Mouse (Mus musculus): ENCODE measurements around the gene Olfml2b. TPM values are rescaled to one million over a fixed set of nuclear protein-coding genes. Genes with fewer than 3 reads are reported as not detected.

The Olfml2b gene
- polyA plus RNA-seq, 1 experiment from 2014 or later, result 33.6 TPM

DNA sequence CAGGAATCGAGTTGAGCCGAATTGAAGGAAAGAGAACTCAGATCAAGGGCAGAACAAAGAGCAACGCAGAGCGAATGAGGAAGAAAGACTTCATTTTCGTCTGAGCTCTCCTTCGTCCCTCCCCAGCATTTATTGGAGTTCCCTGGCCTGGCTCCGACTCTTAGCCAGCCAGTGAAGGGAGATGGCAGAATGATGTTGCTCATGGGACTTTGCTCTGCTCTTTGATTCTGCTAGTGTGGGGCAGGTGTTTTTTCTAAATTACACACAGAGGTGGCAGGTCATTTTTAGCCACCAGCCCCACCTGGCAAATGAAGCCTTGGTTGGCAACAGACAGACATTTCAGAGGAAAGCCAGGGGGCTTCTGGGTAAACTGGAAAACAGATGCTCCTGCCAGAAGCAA, 5.4 kb upstream of the Olfml2b start:
- H3K27me3 ChIP-seq (ENCODE audit: control insufficient read depth, insufficient read depth, low read length), result no peaks in the 10 kb centered on the region
- H3K4me1 ChIP-seq (replicated peaks; ENCODE audit: control insufficient read depth, insufficient read depth), result no peaks in the 10 kb centered on the region
- H3K27ac ChIP-seq (replicated peaks), result no peak overlapping the region
- no peak for DNase-seq (ENCODE audit: low spot score)
- no peak overlapping the region for H3K4me3 ChIP-seq (ENCODE audit: low read depth, low read length)
- no peak overlapping the region for H3K9ac ChIP-seq (ENCODE audit: low read length)
- no peak overlapping the region for H3K4me2 ChIP-seq (replicated peaks; ENCODE audit: low read depth)
- WGBS, result 86% methylated on average over 7 of the region's 7 CpGs
- no peaks in the 10 kb centered on the region for H3K36me3 ChIP-seq (ENCODE audit: control insufficient read depth, insufficient read depth, low read length)
- H3K9me3 ChIP-seq (ENCODE audit: control insufficient read depth, low read length), result no peaks in the 10 kb centered on the region
- no peak for TF ChIP-seq CTCF (IDR thresholded peaks at IDR 0.05; ENCODE audit: low read depth)
- no peak for TF ChIP-seq EP300 (optimal IDR thresholded peaks at IDR 0.05)
- no peak for ATAC-seq (ENCODE audit: low FRiP score, low TSS enrichment)

DNA sequence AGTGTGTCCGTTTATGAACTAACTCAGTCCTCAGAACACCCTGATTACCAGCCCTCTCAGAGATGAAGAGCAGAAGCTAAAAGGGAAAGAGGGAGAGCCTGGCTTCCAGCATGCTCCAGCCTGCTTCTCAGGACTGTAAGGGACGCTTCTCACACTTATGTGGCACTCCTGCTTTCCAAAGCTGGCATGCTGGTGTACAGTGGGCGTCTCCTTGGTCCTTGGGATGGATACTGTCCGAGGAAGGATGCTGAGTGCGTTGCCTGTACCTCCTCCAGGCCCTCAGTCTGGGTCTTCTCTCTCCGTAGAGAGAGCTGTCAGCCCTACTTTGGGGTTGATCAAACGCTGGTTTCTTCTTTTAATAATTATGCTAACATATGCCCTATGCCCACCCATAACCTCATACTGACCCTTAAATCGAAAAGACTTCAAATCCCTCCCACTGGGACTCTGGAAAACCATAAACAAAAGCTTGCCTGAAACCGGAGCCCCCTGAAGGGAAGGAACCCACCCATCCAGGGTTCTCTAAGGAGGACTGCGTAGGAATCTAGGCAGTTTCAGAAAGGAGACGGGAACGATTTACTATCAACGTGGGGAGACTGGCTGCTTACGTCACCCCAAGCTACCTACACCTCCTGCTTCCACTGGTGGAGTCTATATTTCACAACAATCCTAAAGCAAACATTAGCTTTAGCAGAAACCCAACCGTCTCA, 1.7 kb downstream of the Olfml2b start:
- peak; percentile 48 for ATAC-seq (ENCODE audit: low FRiP score, low TSS enrichment)
- Histone ChIP-seq H3K4me2 (replicated peaks; ENCODE audit: low read depth) (peak overlapping the region; percentile 69), H3K4me3 (ENCODE audit: low read depth, low read length) (peak overlapping the region; percentile 51), H3K27me3 (ENCODE audit: control insufficient read depth, insufficient read depth, low read length) (no peaks in the 10 kb centered on the region), H3K4me1 (replicated peaks; ENCODE audit: control insufficient read depth, insufficient read depth) (peaks cover 4% of the 10 kb centered on the region; the same call in 1 of the 2 replicates), H3K9ac (ENCODE audit: low read length) (peak overlapping the region; percentile 52), H3K27ac (replicated peaks) (peak overlapping the region; percentile 78), H3K9me3 (ENCODE audit: control insufficient read depth, low read length) (no peaks in the 10 kb centered on the region), H3K36me3 (ENCODE audit: control insufficient read depth, insufficient read depth, low read length) (no peaks in the 10 kb centered on the region; the same call in 1 of the 2 replicates)
- WGBS, result 19% methylated on average over 15 of the region's 15 CpGs
- no peak for TF ChIP-seq CTCF (IDR thresholded peaks at IDR 0.05; ENCODE audit: low read depth)
- TF ChIP-seq EP300 (optimal IDR thresholded peaks at IDR 0.05), result no peak
- no peak for DNase-seq (ENCODE audit: low spot score)

DNA sequence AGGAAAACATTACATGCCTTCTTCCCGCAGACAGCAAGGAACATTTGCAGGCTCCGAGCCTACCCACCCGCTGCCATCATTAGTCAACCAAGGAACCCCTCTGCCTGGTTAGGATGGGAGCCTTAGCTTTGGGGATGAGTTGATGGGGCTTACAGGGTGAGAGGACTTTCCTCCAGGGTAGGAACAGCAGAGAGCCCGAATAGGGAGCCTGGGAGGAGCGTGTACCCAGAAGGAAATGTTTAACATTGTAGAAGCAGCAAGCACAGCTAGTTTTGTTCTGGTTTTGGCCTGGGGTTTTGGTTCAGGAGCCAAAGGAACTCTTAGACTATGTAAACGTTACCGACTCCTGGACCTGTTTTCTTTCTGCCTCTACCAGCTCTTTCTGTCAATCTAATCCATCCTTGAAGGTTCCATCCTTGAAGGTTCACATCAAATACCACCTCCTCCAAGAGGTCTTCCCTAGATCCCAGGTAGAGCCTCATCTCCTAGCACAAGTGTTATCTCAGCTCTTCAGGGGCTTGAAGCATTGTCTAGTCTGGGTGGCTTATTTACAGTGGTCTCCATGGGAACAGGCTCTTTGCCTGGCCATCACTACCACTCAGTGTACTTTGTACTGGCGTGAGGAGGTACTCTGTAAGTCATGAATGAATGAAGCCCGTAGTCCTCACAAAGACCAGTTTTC, 2.4 kb downstream of the Olfml2b start:
- peak; percentile 27 for ATAC-seq (ENCODE audit: low FRiP score, low TSS enrichment)
- Histone ChIP-seq H3K27ac (replicated peaks) (peak overlapping the region; percentile 78), H3K27me3 (ENCODE audit: control insufficient read depth, insufficient read depth, low read length) (no peaks in the 10 kb centered on the region), H3K36me3 (ENCODE audit: control insufficient read depth, insufficient read depth, low read length) (no peaks in the 10 kb centered on the region; the same call in 1 of the 2 replicates), H3K9me3 (ENCODE audit: control insufficient read depth, low read length) (no peaks in the 10 kb centered on the region), H3K9ac (ENCODE audit: low read length) (peak overlapping the region; percentile 35; the same call in 1 of the 2 replicates), H3K4me3 (ENCODE audit: low read depth, low read length) (peak overlapping the region; percentile 51), H3K4me2 (replicated peaks; ENCODE audit: low read depth) (peak overlapping the region; percentile 69), H3K4me1 (replicated peaks; ENCODE audit: control insufficient read depth, insufficient read depth) (peaks cover 4% of the 10 kb centered on the region; the same call in 1 of the 2 replicates)
- peak; percentile 43 for DNase-seq (ENCODE audit: low spot score)
- TF ChIP-seq CTCF (IDR thresholded peaks at IDR 0.05; ENCODE audit: low read depth) (no peak), EP300 (optimal IDR thresholded peaks at IDR 0.05) (no peak)
- WGBS, result 31% methylated on average over 9 of the region's 9 CpGs

DNA sequence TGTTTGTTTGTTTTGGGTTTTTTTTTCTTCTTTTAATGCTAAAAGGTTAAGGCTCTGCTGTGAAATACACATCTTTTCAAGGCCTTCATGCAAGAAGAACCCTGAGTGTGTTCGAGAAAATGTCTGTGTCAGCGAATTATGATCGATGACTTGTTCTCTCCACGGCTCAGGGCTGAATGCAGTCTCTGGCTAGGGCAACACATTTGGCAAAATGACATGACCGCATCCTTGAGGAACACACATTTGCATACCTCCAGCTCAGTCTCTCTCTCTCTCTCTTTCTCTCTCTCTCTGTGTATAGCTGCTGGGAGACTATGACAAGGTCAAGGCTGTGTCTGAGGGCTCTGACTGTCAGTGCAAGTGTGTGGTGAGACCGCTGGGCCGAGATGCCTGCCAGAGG, 3.0 kb downstream of the Olfml2b start:
- peak; percentile 11 for DNase-seq (ENCODE audit: low spot score)
- Histone ChIP-seq H3K4me2 (replicated peaks; ENCODE audit: low read depth) (no peak overlapping the region), H3K36me3 (ENCODE audit: control insufficient read depth, insufficient read depth, low read length) (no peaks in the 10 kb centered on the region; the same call in 1 of the 2 replicates), H3K4me3 (ENCODE audit: low read depth, low read length) (no peak overlapping the region), H3K9me3 (ENCODE audit: control insufficient read depth, low read length) (no peaks in the 10 kb centered on the region), H3K9ac (ENCODE audit: low read length) (no peak overlapping the region), H3K27me3 (ENCODE audit: control insufficient read depth, insufficient read depth, low read length) (no peaks in the 10 kb centered on the region), H3K27ac (replicated peaks) (no peak overlapping the region), H3K4me1 (replicated peaks; ENCODE audit: control insufficient read depth, insufficient read depth) (peaks cover 4% of the 10 kb centered on the region; the same call in 1 of the 2 replicates)
- ATAC-seq (ENCODE audit: low FRiP score, low TSS enrichment), result no peak
- WGBS, result 70% methylated on average over 7 of the region's 7 CpGs
- no peak for TF ChIP-seq CTCF (IDR thresholded peaks at IDR 0.05; ENCODE audit: low read depth)
- no peak for TF ChIP-seq EP300 (optimal IDR thresholded peaks at IDR 0.05)

DNA sequence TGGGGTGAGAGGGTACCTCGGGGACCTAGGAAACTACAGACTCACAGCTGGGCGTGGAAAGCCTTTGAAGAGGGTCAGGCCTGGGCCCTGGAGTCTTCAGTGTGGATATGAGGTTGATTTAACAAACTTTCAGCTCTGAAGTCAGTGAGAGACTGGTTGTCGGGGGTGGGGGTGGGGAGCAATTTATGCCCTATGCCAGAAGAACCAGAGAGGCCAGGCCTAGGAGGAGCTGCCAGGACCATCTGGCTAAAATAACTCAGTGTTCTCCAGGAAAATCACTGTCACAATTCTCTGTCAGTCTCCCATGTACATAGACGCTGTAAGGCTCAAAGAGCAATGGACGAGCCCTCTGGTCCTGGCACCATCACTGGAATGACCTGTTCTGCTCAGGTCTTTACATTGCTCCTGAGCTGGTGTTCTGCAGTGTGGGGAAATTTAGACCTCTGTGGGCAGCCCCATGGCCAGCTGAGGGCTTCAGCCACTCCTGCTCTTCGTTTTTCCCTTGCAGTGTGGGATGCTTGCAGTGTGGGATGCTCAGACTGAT, 3.7 kb downstream of the Olfml2b start:
- DNase-seq (ENCODE audit: low spot score) (no peak), ATAC-seq (ENCODE audit: low FRiP score, low TSS enrichment) (no peak)
- Histone ChIP-seq H3K27ac (replicated peaks) (no peak overlapping the region), H3K9me3 (ENCODE audit: control insufficient read depth, low read length) (no peaks in the 10 kb centered on the region), H3K4me2 (replicated peaks; ENCODE audit: low read depth) (no peak overlapping the region), H3K4me3 (ENCODE audit: low read depth, low read length) (no peak overlapping the region), H3K4me1 (replicated peaks; ENCODE audit: control insufficient read depth, insufficient read depth) (peaks cover 4% of the 10 kb centered on the region; the same call in 1 of the 2 replicates), H3K9ac (ENCODE audit: low read length) (no peak overlapping the region), H3K27me3 (ENCODE audit: control insufficient read depth, insufficient read depth, low read length) (no peaks in the 10 kb centered on the region), H3K36me3 (ENCODE audit: control insufficient read depth, insufficient read depth, low read length) (no peaks in the 10 kb centered on the region; the same call in 1 of the 2 replicates)
- WGBS, result 73% methylated on average over 6 of the region's 6 CpGs
- no peak for TF ChIP-seq CTCF (IDR thresholded peaks at IDR 0.05; ENCODE audit: low read depth)
- TF ChIP-seq EP300 (optimal IDR thresholded peaks at IDR 0.05), result no peak
